Mouse (Mus musculus): ENCODE data around the gene Kcna3. TPM values are rescaled to one million over a fixed set of nuclear protein-coding genes. Genes with fewer than 3 reads are reported as not detected.

Gene Kcna3
- total RNA-seq, 2 experiments from 2014 or later = 32.9 to 38.9 TPM

GRCm38 (mm10) chr3:107061468-107061867 is 25.5 kb downstream of the Kcna3 start:
- no peak for DNase-seq (ENCODE audit: low spot score in 2 of 2)

- DNase-seq (ENCODE audit: low spot score in 2 of 2) = no peak
These were observed 26.8 kb downstream of the Kcna3 start for GRCm38 (mm10) chr3:107062771-107063170.

- DNase-seq (ENCODE audit: low spot score in 2 of 2) = no peak
These were observed 29.6 kb downstream of the Kcna3 start for GRCm38 (mm10) chr3:107065510-107066095.

GRCm38 (mm10) chr3:107066165-107066850 is 30.3 kb downstream of the Kcna3 start:
- no peak for DNase-seq (ENCODE audit: low spot score in 2 of 2)

GRCm38 (mm10) chr3:107067245-107067644 is 31.3 kb downstream of the Kcna3 start:
- no peak for DNase-seq (ENCODE audit: low spot score in 2 of 2)

- DNase-seq (ENCODE audit: low spot score in 2 of 2) = no peak
These were observed 37.9 kb downstream of the Kcna3 start for GRCm38 (mm10) chr3:107073863-107074262.

GRCm38 (mm10) chr3:107075705-107076104 is 39.7 kb downstream of the Kcna3 start:
- no peak for DNase-seq (ENCODE audit: low spot score in 2 of 2)

GRCm38 (mm10) chr3:107076658-107077057 is 40.7 kb downstream of the Kcna3 start:
- no peak for DNase-seq (ENCODE audit: low spot score in 2 of 2)

- no peak for DNase-seq (ENCODE audit: low spot score in 2 of 2)
These were observed 41.1 kb downstream of the Kcna3 start for GRCm38 (mm10) chr3:107077101-107077500.

- DNase-seq (ENCODE audit: low spot score in 2 of 2) = no peak
These were observed 44.8 kb downstream of the Kcna3 start for GRCm38 (mm10) chr3:107080803-107081202.

GRCm38 (mm10) chr3:107081227-107081626 is 45.3 kb downstream of the Kcna3 start:
- peak in 1 of 2 experiments; percentile 19 for DNase-seq (ENCODE audit: low spot score in 2 of 2)

- DNase-seq (ENCODE audit: low spot score in 2 of 2) = no peak
These were observed 48.6 kb downstream of the Kcna3 start for GRCm38 (mm10) chr3:107084586-107084985.

GRCm38 (mm10) chr3:107087410-107087809 is 51.4 kb downstream of the Kcna3 start:
- no peak for DNase-seq (ENCODE audit: low spot score in 2 of 2)

Other genes with a start within 250 kb of the Kcna3 start
- gene Cd53, start 246.0 kb upstream of the Kcna3 start, total RNA-seq (2021) = 1 to 10 TPM; 7.7 to 9.4 TPM
- gene Olfr266, start 209.9 kb upstream of the Kcna3 start, total RNA-seq (2021) = not detected
- 100 to 1,000 TPM; 133 to 160 TPM for gene Kcna2, start 65.0 kb downstream of the Kcna3 start, total RNA-seq (2021)
- gene Kcna10, start 146.9 kb downstream of the Kcna3 start, total RNA-seq (2021) = not detected
- gene Cym, start 185.6 kb downstream of the Kcna3 start, total RNA-seq (2021) = not detected
- not detected for gene A630076J17Rik, start 194.4 kb downstream of the Kcna3 start, total RNA-seq (2021)
- under 1 TPM in 1 of 2 experiments, not detected in 1; 0.14 TPM for gene Prok1, start 203.5 kb downstream of the Kcna3 start, total RNA-seq (2021)
- gene Lamtor5, start 242.7 kb downstream of the Kcna3 start, total RNA-seq (2021) = 10 to 100 TPM; 63.6 to 70.6 TPM

All from left cerebral cortex, adult 18-20 months (tissue).